Mouse (Mus musculus) hindbrain, embryonic 10.5 days (tissue): Measurements from ENCODE around the gene Ano10. TPM values are rescaled to one million over a fixed set of nuclear protein-coding genes. Genes with fewer than 3 reads are reported as not detected.

Source experiments
- DNase-seq: peaks from one replicate; pipeline ENCODE4 v3.0.0-alpha.2; 2017; ENCODE audit warnings: low spot score
- H3K27ac ChIP-seq: fragments of 300-500 bp; sonication (generic); 2 replicates; pipeline ENCODE4 v1.5.1; 2016; ENCODE audit warnings: mild to moderate bottlenecking, moderate library complexity
- H3K27me3 ChIP-seq: fragments of 300-500 bp; sonication (generic); 2 replicates; pipeline ENCODE4 v1.6.1; 2016; ENCODE audit warnings: mild to moderate bottlenecking; ENCODE audit not compliant: poor library complexity, insufficient read depth, severe bottlenecking
- H3K36me3 ChIP-seq: fragments of 300-500 bp; sonication (generic); 2 replicates; pipeline ENCODE4 v1.6.1; 2016; ENCODE audit warnings: mild to moderate bottlenecking, moderate library complexity
- H3K4me1 ChIP-seq: fragments of 300-500 bp; sonication (generic); replicated peaks from 2 replicates; pipeline ENCODE4 v1.6.1; 2016; ENCODE audit warnings: mild to moderate bottlenecking
- H3K4me3 ChIP-seq: fragments of 300-500 bp; sonication (generic); 2 replicates; pipeline ENCODE4 v1.5.1; 2016; ENCODE audit warnings: mild to moderate bottlenecking, moderate library complexity
- H3K9me3 ChIP-seq: fragments of 300-500 bp; sonication (generic); 2 replicates; pipeline ENCODE4 v1.6.1; 2016; ENCODE audit warnings: mild to moderate bottlenecking, moderate library complexity
- WGBS: fragments of 180-500 bp; shearing (Covaris S2); methylation state at CpG from one replicate; pipeline ENCODE4 v1.1.7; 2016; 5-methylcytosine and 5-hydroxymethylcytosine counted together
- polyA plus RNA-seq: library from polyadenylated mRNA; unstranded; fragments of >200 nt; fragmentation: Nextera tagmentation; extraction: Ambion mirVana; gene quantifications from 2 replicates; pipeline ENCODE4 v1.2.1, GENCODE M21; 2016

The Ano10 gene
- polyA plus RNA-seq, 1 experiment from 2014 or later: 46.9 TPM

GRCm38 (mm10) chr9:122234741-122235140 is 59.5 kb downstream of the Ano10 start:
- H3K4me3 ChIP-seq: no peak overlapping the region
- no peak overlapping the region for H3K27ac ChIP-seq
- WGBS: 76% methylated on average over 3 of the region's 3 CpGs
- no peak for DNase-seq
- H3K36me3 ChIP-seq: no peaks in the 10 kb centered on the region; the same call in 1 of the 2 replicates
- no peaks in the 10 kb centered on the region for H3K9me3 ChIP-seq
- peaks cover 2% of the 10 kb centered on the region; the same call in 1 of the 2 replicates for H3K4me1 ChIP-seq
- no peaks in the 10 kb centered on the region for H3K27me3 ChIP-seq

GRCm38 (mm10) chr9:122233972-122234345 is 60.3 kb downstream of the Ano10 start:
- no peak overlapping the region for H3K27ac ChIP-seq
- 88% methylated on average over 7 of the region's 7 CpGs for WGBS

GRCm38 (mm10) chr9:122233316-122233971 is 60.8 kb downstream of the Ano10 start:
- Histone ChIP-seq H3K9me3 (no peaks in the 10 kb centered on the region), H3K36me3 (no peaks in the 10 kb centered on the region; the same call in 1 of the 2 replicates), H3K27ac (no peak overlapping the region), H3K4me1 (no peaks in the 10 kb centered on the region), H3K27me3 (no peaks in the 10 kb centered on the region), H3K4me3 (no peak overlapping the region)
- 92% methylated on average over 8 of the region's 8 CpGs for WGBS
- DNase-seq: no peak

More at GRCm38 (mm10) chr9:122233972-122234345, 60.3 kb downstream of the Ano10 start:
- Histone ChIP-seq H3K4me1 (no peaks in the 10 kb centered on the region), H3K4me3 (no peak overlapping the region), H3K27me3 (no peaks in the 10 kb centered on the region), H3K36me3 (no peaks in the 10 kb centered on the region; the same call in 1 of the 2 replicates), H3K9me3 (no peaks in the 10 kb centered on the region)
- no peak for DNase-seq

GRCm38 (mm10) chr9:122232912-122233311 is 61.3 kb downstream of the Ano10 start:
- no peak for DNase-seq
- Histone ChIP-seq H3K27me3 (no peaks in the 10 kb centered on the region), H3K4me1 (no peaks in the 10 kb centered on the region), H3K4me3 (no peak overlapping the region), H3K27ac (no peak overlapping the region), H3K9me3 (no peaks in the 10 kb centered on the region), H3K36me3 (no peaks in the 10 kb centered on the region; the same call in 1 of the 2 replicates)
- 83% methylated on average over 2 of the region's 2 CpGs for WGBS

DNA sequence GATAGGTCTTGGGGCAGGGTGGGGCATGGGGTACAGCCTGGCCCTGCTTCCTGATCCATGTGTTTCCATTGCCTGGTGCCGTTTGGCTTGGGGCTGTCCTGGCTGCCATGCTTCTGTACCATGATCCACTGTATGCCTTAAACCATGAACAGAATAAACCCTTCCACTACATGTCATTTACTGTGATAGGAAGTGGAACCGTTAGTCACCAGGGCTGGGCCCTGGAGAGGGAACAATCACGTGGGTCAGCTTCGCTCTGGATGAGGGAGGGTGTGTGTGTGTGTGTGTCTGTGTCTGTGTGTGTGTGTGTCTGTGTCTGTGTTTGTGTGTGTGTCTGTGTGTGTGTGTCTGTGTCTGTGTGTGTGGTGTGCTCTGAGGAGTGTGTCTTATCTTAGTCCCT is 63.5 kb downstream of the Ano10 start:
- 90% methylated on average over 4 of the region's 4 CpGs for WGBS
- H3K27me3 ChIP-seq: no peaks in the 10 kb centered on the region
- H3K4me3 ChIP-seq: no peak overlapping the region

GRCm38 (mm10) chr9:122226419-122226818 is 67.8 kb downstream of the Ano10 start:
- WGBS: 96% methylated on average over 4 of the region's 4 CpGs
- no peak overlapping the region for H3K4me3 ChIP-seq
- no peak overlapping the region for H3K27ac ChIP-seq
- no peaks in the 10 kb centered on the region for H3K36me3 ChIP-seq
- no peaks in the 10 kb centered on the region for H3K9me3 ChIP-seq
- no peaks in the 10 kb centered on the region for H3K27me3 ChIP-seq
- peaks cover 21% of the 10 kb centered on the region for H3K4me1 ChIP-seq
- DNase-seq: no peak

More for the DNA sequence above, 63.5 kb downstream of the Ano10 start:
- no peaks in the 10 kb centered on the region; the same call in 1 of the 2 replicates for H3K36me3 ChIP-seq
- H3K4me1 ChIP-seq: 0 out of 2 replicates have a peak, but pooled peaks cover 6% of the 10 kb centered on the region
- no peaks in the 10 kb centered on the region for H3K9me3 ChIP-seq
- no peak for DNase-seq
- no peak overlapping the region for H3K27ac ChIP-seq

- H3K4me3 ChIP-seq: no peak overlapping the region
- H3K9me3 ChIP-seq: no peaks in the 10 kb centered on the region
- no peak overlapping the region for H3K27ac ChIP-seq
- H3K4me1 ChIP-seq: peaks cover 21% of the 10 kb centered on the region
- peak; percentile 40 for DNase-seq
- H3K27me3 ChIP-seq: no peaks in the 10 kb centered on the region
- 47% methylated on average over 7 of the region's 7 CpGs for WGBS
- no peaks in the 10 kb centered on the region for H3K36me3 ChIP-seq
Observed at GRCm38 (mm10) chr9:122225309-122225708, 68.9 kb downstream of the Ano10 start.

DNA sequence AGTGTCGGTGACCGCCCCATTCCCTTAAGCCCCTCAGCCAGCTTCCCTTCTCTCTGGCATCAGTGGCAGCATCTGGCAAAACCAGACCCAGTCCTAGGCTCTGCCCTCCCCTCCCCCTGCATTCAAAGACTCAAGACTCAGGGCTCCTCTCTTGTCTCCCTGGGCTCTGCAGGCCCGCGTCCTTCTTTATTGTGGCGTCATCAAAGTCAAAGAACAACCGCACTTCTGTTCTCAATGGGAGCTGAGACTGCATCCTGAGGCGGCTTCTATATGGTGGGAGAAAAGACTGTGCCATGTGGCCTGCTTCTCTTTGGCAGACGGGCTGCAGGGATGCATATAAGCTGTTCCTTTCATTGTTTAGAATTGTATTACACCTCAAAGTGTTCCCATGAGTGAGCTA is 71.2 kb downstream of the Ano10 start:
- H3K4me1 ChIP-seq: peaks cover 24% of the 10 kb centered on the region
- no peak overlapping the region for H3K4me3 ChIP-seq
- H3K27me3 ChIP-seq: no peaks in the 10 kb centered on the region
- no peak for DNase-seq
- no peaks in the 10 kb centered on the region for H3K36me3 ChIP-seq
- no peaks in the 10 kb centered on the region for H3K9me3 ChIP-seq
- 36% methylated on average over 8 of the region's 8 CpGs for WGBS
- peak overlapping the region; percentile 78 for H3K27ac ChIP-seq

DNA sequence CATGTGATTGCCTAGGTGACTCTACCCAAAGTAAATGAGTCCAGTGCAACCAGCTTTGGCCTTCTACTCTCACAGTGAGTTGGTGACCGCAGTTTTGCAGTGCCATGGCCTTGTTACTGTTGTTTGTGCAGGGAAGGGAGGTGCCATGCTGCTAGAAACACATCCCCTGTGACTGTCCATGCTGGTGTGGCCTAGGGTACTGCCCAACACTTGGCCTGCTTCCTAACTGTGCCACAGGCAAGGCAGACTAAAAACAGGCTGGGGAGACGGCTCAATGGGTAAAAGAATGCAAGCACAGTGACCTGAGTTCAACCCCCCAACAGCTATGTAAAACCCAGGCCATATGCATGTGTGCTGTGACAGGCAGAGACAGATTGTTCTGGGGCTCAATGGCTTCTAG is 74.3 kb downstream of the Ano10 start:
- Histone ChIP-seq H3K27me3 (no peaks in the 10 kb centered on the region), H3K4me3 (no peak overlapping the region), H3K4me1 (peaks cover 21% of the 10 kb centered on the region), H3K9me3 (no peaks in the 10 kb centered on the region), H3K27ac (no peak overlapping the region), H3K36me3 (no peaks in the 10 kb centered on the region)
- WGBS: 67% methylated on average over 2 of the region's 2 CpGs
- no peak for DNase-seq

GRCm38 (mm10) chr9:122216945-122217529 is 77.2 kb downstream of the Ano10 start:
- peaks cover 7% of the 10 kb centered on the region; the same call in 1 of the 2 replicates for H3K4me1 ChIP-seq
- H3K36me3 ChIP-seq: no peaks in the 10 kb centered on the region
- DNase-seq: no peak
- no peaks in the 10 kb centered on the region for H3K27me3 ChIP-seq
- H3K27ac ChIP-seq: no peak overlapping the region
- no peak overlapping the region for H3K4me3 ChIP-seq
- WGBS: 83% methylated on average over 7 of the region's 7 CpGs
- no peaks in the 10 kb centered on the region for H3K9me3 ChIP-seq

DNA sequence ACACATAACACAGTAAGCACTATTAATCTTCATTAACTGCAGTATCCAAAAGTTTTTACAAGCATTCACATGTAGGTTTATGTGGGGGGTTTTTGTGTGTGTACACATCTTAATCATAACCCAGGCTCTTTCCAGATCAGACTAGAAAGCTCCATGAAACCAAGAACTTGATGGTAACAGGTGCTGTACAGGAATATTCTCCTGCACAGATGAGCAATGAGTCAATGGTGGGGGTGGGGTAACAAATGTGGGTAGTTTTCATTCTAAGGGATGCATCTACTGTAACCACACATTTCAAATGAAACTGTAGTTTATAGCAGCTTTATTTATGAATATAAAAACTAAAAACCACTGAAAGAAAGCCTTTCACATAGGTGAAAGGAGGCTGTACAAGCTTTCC is 79.1 kb downstream of the Ano10 start:
- H3K27me3 ChIP-seq: no peaks in the 10 kb centered on the region

DNA sequence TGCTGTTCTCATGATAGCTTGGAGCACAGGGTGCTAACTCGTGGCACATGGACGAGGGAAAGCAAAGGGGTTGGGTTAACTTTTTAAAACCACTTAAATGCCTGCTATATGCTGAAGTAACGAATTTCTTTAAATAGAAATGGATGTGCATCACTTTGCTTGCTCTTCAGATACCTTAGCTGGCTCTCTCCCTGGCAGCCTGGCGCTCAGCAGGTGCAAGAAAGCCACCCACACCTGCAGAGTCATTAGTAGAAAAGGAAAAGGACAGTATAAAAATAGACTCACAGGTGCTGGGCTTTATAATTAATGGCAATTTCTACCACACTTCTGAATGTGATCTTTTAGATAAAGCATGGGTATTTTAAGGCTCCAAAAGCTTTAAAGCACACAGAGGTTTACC is 85.9 kb downstream of the Ano10 start:
- H3K4me1 ChIP-seq: peaks cover 13% of the 10 kb centered on the region
- no peak overlapping the region for H3K27ac ChIP-seq
- DNase-seq: no peak
- 76% methylated on average over 4 of the region's 4 CpGs for WGBS
- no peak overlapping the region for H3K4me3 ChIP-seq
- no peaks in the 10 kb centered on the region for H3K9me3 ChIP-seq
- no peaks in the 10 kb centered on the region for H3K36me3 ChIP-seq
- no peaks in the 10 kb centered on the region for H3K27me3 ChIP-seq

More for the DNA sequence above, 79.1 kb downstream of the Ano10 start:
- H3K36me3 ChIP-seq: no peaks in the 10 kb centered on the region
- H3K4me3 ChIP-seq: no peak overlapping the region
- no peaks in the 10 kb centered on the region for H3K9me3 ChIP-seq
- no peak for DNase-seq
- H3K4me1 ChIP-seq: peaks cover 7% of the 10 kb centered on the region; the same call in 1 of the 2 replicates
- no peak overlapping the region for H3K27ac ChIP-seq

GRCm38 (mm10) chr9:122205543-122206200 is 88.6 kb downstream of the Ano10 start:
- 70% methylated on average over 11 of the region's 11 CpGs for WGBS
- Histone ChIP-seq H3K4me3 (no peak overlapping the region), H3K9me3 (no peaks in the 10 kb centered on the region), H3K27ac (no peak overlapping the region), H3K36me3 (0 out of 2 replicates have a peak, but pooled peaks cover 5% of the 10 kb centered on the region), H3K27me3 (no peaks in the 10 kb centered on the region), H3K4me1 (peaks cover 13% of the 10 kb centered on the region)
- no peak for DNase-seq
